Comparison of ENCODE assay signal across 19 mouse cellular contexts in genomic region chr8:24335709-24336108, GRCm38 (mm10).
A peak's percentile ranks its signal among the peaks of the same experiment; 100 is the strongest.
DNase-seq lines count a peak whose midpoint lies in the region; ATAC-seq lines count a peak whose summit lies in the region.
"Had no signal": no experiment of that assay in that cellular context is flagged by ENCODE, and none has a peak within 500 bp of the region (broad histone marks: within the 10 kb centered on the region; RNA-seq: fewer than 3 reads in every experiment).

No protein-coding gene starts in this region.

- no peak overlapping the region for H3K4me3 ChIP-seq in forebrain, embryonic 14.5 days (ENCODE audit: low read depth, low read length)
- no peak overlapping the region for H3K4me3 ChIP-seq in forebrain, embryonic 16.5 days (replicated peaks; ENCODE audit: low read length)
- H3K4me3 ChIP-seq in midbrain, embryonic 14.5 days (replicated peaks; ENCODE audit: low read depth, low read length) = no peak overlapping the region
- no peak overlapping the region for H3K4me3 ChIP-seq in midbrain, embryonic 10.5 days
- H3K4me3 ChIP-seq: embryonic facial prominence, embryonic 15.5 days; erythroblast, embryonic 14.5 days; forebrain, embryonic 10.5 days; heart, embryonic 13.5 days had no signal

- no peak overlapping the region for H3K4me2 ChIP-seq in forebrain, embryonic 14.5 days (ENCODE audit: low read length)
- H3K4me2 ChIP-seq in forebrain, embryonic 16.5 days (ENCODE audit: low read length) = no peak overlapping the region
- no peak overlapping the region for H3K4me2 ChIP-seq in midbrain, embryonic 14.5 days (ENCODE audit: low read length)
- H3K4me2 ChIP-seq: embryonic facial prominence, embryonic 15.5 days; heart, embryonic 13.5 days had no signal

- no peak for ATAC-seq in forebrain, embryonic 14.5 days
- ATAC-seq in forebrain, embryonic 16.5 days = no peak
- no peak for ATAC-seq in midbrain, embryonic 14.5 days (ENCODE audit: low FRiP score, low TSS enrichment)

- no peak overlapping the region for H3K27ac ChIP-seq in forebrain, embryonic 14.5 days (ENCODE audit: low read depth, low read length)
- no peak overlapping the region for H3K27ac ChIP-seq in forebrain, embryonic 16.5 days (ENCODE audit: low read length)
- no peak overlapping the region for H3K27ac ChIP-seq in midbrain, embryonic 14.5 days (replicated peaks; ENCODE audit: low read depth, low read length)
- no peak overlapping the region for H3K27ac ChIP-seq in midbrain, embryonic 10.5 days (replicated peaks)
- H3K27ac ChIP-seq: embryonic facial prominence, embryonic 15.5 days; forebrain, embryonic 10.5 days; heart, embryonic 13.5 days had no signal

- no peaks in the 10 kb centered on the region for H3K36me3 ChIP-seq in forebrain, embryonic 14.5 days (ENCODE audit: control insufficient read depth, insufficient read depth, low read length)
- no peaks in the 10 kb centered on the region for H3K36me3 ChIP-seq in forebrain, embryonic 16.5 days (ENCODE audit: control insufficient read depth, insufficient read depth)
- H3K36me3 ChIP-seq in midbrain, embryonic 14.5 days (ENCODE audit: control insufficient read depth, insufficient read depth, low read length) = no peaks in the 10 kb centered on the region
- no peaks in the 10 kb centered on the region for H3K36me3 ChIP-seq in midbrain, embryonic 10.5 days
- H3K36me3 ChIP-seq: embryonic facial prominence, embryonic 15.5 days; forebrain, embryonic 10.5 days; heart, embryonic 13.5 days had no signal

- H3K4me1 ChIP-seq in forebrain, embryonic 14.5 days (ENCODE audit: control insufficient read depth, insufficient read depth, low read length) = no peaks in the 10 kb centered on the region
- H3K4me1 ChIP-seq in forebrain, embryonic 16.5 days (replicated peaks; ENCODE audit: control insufficient read depth, insufficient read depth, low read length) = no peaks in the 10 kb centered on the region
- H3K4me1 ChIP-seq in midbrain, embryonic 14.5 days (ENCODE audit: control insufficient read depth, insufficient read depth, low read length) = no peaks in the 10 kb centered on the region
- H3K4me1 ChIP-seq in midbrain, embryonic 10.5 days = no peaks in the 10 kb centered on the region
- H3K4me1 ChIP-seq: embryonic facial prominence, embryonic 15.5 days; heart, embryonic 13.5 days had no signal

- H3K9me3 ChIP-seq in forebrain, embryonic 14.5 days (replicated peaks; ENCODE audit: control insufficient read depth, low read length) = no peaks in the 10 kb centered on the region
- H3K9me3 ChIP-seq in forebrain, embryonic 16.5 days (ENCODE audit: control insufficient read depth, low read length) = no peaks in the 10 kb centered on the region
- H3K9me3 ChIP-seq in midbrain, embryonic 14.5 days (ENCODE audit: control insufficient read depth, low read length) = no peaks in the 10 kb centered on the region
- no peaks in the 10 kb centered on the region for H3K9me3 ChIP-seq in midbrain, embryonic 10.5 days (replicated peaks)
- H3K9me3 ChIP-seq: embryonic facial prominence, embryonic 15.5 days; forebrain, embryonic 10.5 days; heart, embryonic 13.5 days had no signal

- H3K27me3 ChIP-seq in forebrain, embryonic 14.5 days (replicated peaks; ENCODE audit: control insufficient read depth, insufficient read depth, low read length) = no peaks in the 10 kb centered on the region
- no peaks in the 10 kb centered on the region for H3K27me3 ChIP-seq in forebrain, embryonic 16.5 days (replicated peaks; ENCODE audit: control insufficient read depth, insufficient read depth, low read length)
- no peaks in the 10 kb centered on the region for H3K27me3 ChIP-seq in midbrain, embryonic 14.5 days (ENCODE audit: control insufficient read depth, insufficient read depth, low read length)
- no peaks in the 10 kb centered on the region for H3K27me3 ChIP-seq in midbrain, embryonic 10.5 days (ENCODE audit: low read depth, poor library complexity, severe bottlenecking)
- H3K27me3 ChIP-seq: embryonic facial prominence, embryonic 15.5 days; heart, embryonic 13.5 days had no signal

- WGBS in forebrain, embryonic 14.5 days = 19% methylated on average over 5 of the region's 5 CpGs
- WGBS in forebrain, embryonic 16.5 days = 24% methylated on average over 5 of the region's 5 CpGs
- 44% methylated on average over 5 of the region's 5 CpGs for WGBS in midbrain, embryonic 14.5 days
- WGBS in midbrain, embryonic 10.5 days = 61% methylated on average over 5 of the region's 5 CpGs

- no peak overlapping the region for H3K9ac ChIP-seq in forebrain, embryonic 14.5 days (ENCODE audit: low read length)
- H3K9ac ChIP-seq in forebrain, embryonic 16.5 days (replicated peaks; ENCODE audit: low read depth, low read length) = no peak overlapping the region
- H3K9ac ChIP-seq in midbrain, embryonic 14.5 days (replicated peaks; ENCODE audit: low read length) = no peak overlapping the region
- H3K9ac ChIP-seq: embryonic facial prominence, embryonic 15.5 days; heart, embryonic 13.5 days had no signal

- DNase-seq in forebrain, embryonic 14.5 days (ENCODE audit: low spot score) = peak; percentile 16
- peak; percentile 12 for DNase-seq in midbrain, embryonic 14.5 days
- no peak for DNase-seq in midbrain, embryonic 10.5 days (ENCODE audit: low spot score)
- peak; percentile 8 for DNase-seq in retina, postnatal 1 day
- DNase-seq in retina, embryonic 14.5 days (ENCODE audit: low spot score) = no peak
- no peak for DNase-seq in thymus, postnatal 36 days
- DNase-seq: adrenal gland, adult 2 months; adrenal gland, postnatal 25 days; cerebellum, adult 2 months; cerebellum, postnatal 10 days; gastrocnemius, postnatal 36 days; heart, adult 11 months; heart, postnatal 36 days; kidney, adult 11 months had no signal

Comparison
In these comparisons a context has a peak if more than half of its experiments do, and no peak if none do; other contexts are left out.
1. DNase-seq: peak in forebrain, embryonic 14.5 days (single experiment), midbrain, embryonic 14.5 days (single experiment) and retina, postnatal 1 day (single experiment); none in midbrain, embryonic 10.5 days (single experiment), retina, embryonic 14.5 days (single experiment) and thymus, postnatal 36 days (0 of 2).